Mouse (Mus musculus): Measurements from ENCODE around the gene Rbp2. TPM values are rescaled to one million over a fixed set of nuclear protein-coding genes. Genes with fewer than 3 reads are reported as not detected.

Gene Rbp2
- polyA plus RNA-seq, 1 experiment from 2014 or later, result 8.4 TPM

DNA sequence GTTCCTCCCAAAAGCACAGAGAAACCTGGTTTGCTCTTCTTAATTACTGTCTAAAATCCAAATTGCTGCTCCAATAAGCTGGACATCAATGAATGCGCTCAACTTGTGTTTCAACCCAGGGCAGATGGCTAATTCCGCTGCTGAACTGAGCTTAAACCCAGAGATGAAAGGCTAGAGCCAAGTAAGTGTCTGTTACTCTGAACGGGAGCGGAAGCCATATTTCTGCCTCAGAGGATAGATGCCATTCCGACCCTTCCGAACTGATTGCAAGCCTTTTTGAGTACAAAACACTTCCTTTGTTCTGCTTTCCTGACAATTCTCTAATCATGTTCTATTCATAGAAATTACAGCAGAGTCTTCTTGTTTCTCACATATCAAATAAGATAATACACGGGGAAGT is 41.3 kb downstream of the Rbp2 start:
- Histone ChIP-seq H3K27ac (ENCODE audit: low read depth) (no peak overlapping the region), H3K27me3 (replicated peaks; ENCODE audit: control insufficient read depth, insufficient read depth, low read length) (no peaks in the 10 kb centered on the region), H3K4me2 (ENCODE audit: low read length) (no peak overlapping the region), H3K4me3 (ENCODE audit: low read depth, low read length) (no peak overlapping the region), H3K36me3 (ENCODE audit: control insufficient read depth, insufficient read depth, low read length) (no peaks in the 10 kb centered on the region), H3K4me1 (replicated peaks; ENCODE audit: control insufficient read depth, insufficient read depth, low read length) (no peaks in the 10 kb centered on the region), H3K9ac (ENCODE audit: low read length) (no peak overlapping the region), H3K9me3 (ENCODE audit: control insufficient read depth, low read length) (no peaks in the 10 kb centered on the region)
- DNase-seq (ENCODE audit: low spot score), result no peak
- ATAC-seq (replicated peaks; ENCODE audit: low FRiP score, low TSS enrichment, low read depth), result no peak
- WGBS, result 79% methylated on average over 7 of the region's 7 CpGs

DNA sequence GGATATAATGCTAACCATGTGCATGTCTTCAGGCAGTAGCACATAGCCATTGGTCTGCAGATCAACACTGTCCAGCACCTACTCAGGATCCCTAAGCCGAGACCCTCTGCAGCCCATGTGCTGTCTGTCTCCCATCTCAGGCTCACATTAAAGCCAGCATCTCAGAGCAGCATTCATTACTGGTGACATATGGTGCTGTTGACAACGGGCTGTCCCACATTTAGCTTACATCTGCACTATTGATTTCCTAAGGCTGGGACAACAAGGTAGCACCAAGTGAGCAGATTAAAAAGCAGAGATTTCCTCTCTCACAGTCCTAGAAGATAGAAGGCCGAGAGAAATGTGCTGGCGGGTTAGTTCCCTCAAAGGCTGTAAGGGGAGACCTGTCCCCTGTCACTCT is 43.9 kb downstream of the Rbp2 start:
- no peaks in the 10 kb centered on the region; the same call in 1 of the 2 replicates for H3K4me1 ChIP-seq (replicated peaks; ENCODE audit: control insufficient read depth, insufficient read depth, low read length)
- no peak overlapping the region for H3K4me2 ChIP-seq (ENCODE audit: low read length)
- no peak overlapping the region for H3K27ac ChIP-seq (ENCODE audit: low read depth)
- ATAC-seq (replicated peaks; ENCODE audit: low FRiP score, low TSS enrichment, low read depth) (no peak), DNase-seq (ENCODE audit: low spot score) (no peak)
- H3K9me3 ChIP-seq (ENCODE audit: control insufficient read depth, low read length), result no peaks in the 10 kb centered on the region
- no peaks in the 10 kb centered on the region for H3K36me3 ChIP-seq (ENCODE audit: control insufficient read depth, insufficient read depth, low read length)
- no peak overlapping the region for H3K4me3 ChIP-seq (ENCODE audit: low read depth, low read length)
- no peak overlapping the region for H3K9ac ChIP-seq (ENCODE audit: low read length)
- 71% methylated on average over 4 of the region's 4 CpGs for WGBS
- no peaks in the 10 kb centered on the region for H3K27me3 ChIP-seq (replicated peaks; ENCODE audit: control insufficient read depth, insufficient read depth, low read length)

DNA sequence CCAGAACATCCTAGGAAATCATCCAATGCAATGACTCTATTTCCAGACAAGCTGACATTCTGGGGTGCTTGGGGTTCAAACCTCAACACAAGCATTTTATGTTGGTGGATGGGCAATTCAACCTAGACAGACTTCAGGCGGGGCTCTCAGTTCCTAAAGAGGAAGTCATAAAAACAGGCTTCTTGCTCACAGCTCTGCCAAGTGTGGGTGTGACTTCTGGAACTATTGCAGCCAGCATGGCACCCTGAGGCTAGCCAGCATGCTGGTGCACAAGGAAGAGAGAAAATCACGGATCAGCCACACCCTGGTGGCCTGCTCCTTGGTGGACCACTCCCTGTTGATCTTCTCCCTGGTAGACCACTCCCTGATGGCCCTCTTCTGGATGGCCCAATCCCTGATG is 45.1 kb downstream of the Rbp2 start:
- H3K4me2 ChIP-seq (ENCODE audit: low read length), result no peak overlapping the region
- no peak; the same call in 1 of the 2 replicates for ATAC-seq (replicated peaks; ENCODE audit: low FRiP score, low TSS enrichment, low read depth)
- H3K27me3 ChIP-seq (replicated peaks; ENCODE audit: control insufficient read depth, insufficient read depth, low read length), result no peaks in the 10 kb centered on the region
- H3K9ac ChIP-seq (ENCODE audit: low read length), result no peak overlapping the region
- 44% methylated on average over 2 of the region's 2 CpGs for WGBS
- no peak for DNase-seq (ENCODE audit: low spot score)
- no peak overlapping the region for H3K27ac ChIP-seq (ENCODE audit: low read depth)
- no peaks in the 10 kb centered on the region; the same call in 1 of the 2 replicates for H3K4me1 ChIP-seq (replicated peaks; ENCODE audit: control insufficient read depth, insufficient read depth, low read length)
- no peak overlapping the region for H3K4me3 ChIP-seq (ENCODE audit: low read depth, low read length)
- H3K36me3 ChIP-seq (ENCODE audit: control insufficient read depth, insufficient read depth, low read length), result no peaks in the 10 kb centered on the region
- H3K9me3 ChIP-seq (ENCODE audit: control insufficient read depth, low read length), result no peaks in the 10 kb centered on the region

DNA sequence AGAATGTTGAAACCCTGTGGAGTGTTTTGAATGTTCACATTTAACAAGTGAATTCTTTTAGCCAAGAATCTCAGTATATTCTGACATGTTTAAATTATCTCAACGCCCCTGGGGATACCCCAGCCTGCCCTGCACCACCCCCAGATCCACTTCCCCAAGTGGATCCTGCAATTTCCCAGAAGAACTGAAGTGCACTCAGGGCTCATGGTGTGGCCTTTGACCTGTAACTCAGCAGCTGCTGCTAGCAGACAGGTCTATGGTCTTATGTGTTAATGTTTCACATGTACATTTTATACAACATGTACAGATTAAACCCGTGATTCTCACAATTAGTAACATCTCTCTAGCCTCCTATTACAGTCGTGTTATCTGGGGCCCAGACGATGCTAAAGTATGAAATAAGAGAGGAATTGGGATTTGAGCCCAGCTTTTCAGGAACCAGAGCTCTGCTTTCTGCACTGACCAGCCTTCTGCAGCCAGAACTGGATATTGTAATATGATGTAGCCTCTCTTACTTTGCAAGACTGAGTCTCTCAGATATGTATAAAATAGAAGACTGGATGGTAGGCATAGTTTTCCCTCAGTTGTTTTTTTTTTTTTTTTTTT is 48.9 kb downstream of the Rbp2 start:
- no peaks in the 10 kb centered on the region for H3K27me3 ChIP-seq (replicated peaks; ENCODE audit: control insufficient read depth, insufficient read depth, low read length)
- no peaks in the 10 kb centered on the region for H3K36me3 ChIP-seq (ENCODE audit: control insufficient read depth, insufficient read depth, low read length)
- no peak overlapping the region for H3K9ac ChIP-seq (ENCODE audit: low read length)
- no peak overlapping the region for H3K27ac ChIP-seq (ENCODE audit: low read depth)
- H3K9me3 ChIP-seq (ENCODE audit: control insufficient read depth, low read length), result no peaks in the 10 kb centered on the region
- WGBS, result 35% methylated on average over 4 of the region's 4 CpGs
- no peaks in the 10 kb centered on the region; the same call in 1 of the 2 replicates for H3K4me1 ChIP-seq (replicated peaks; ENCODE audit: control insufficient read depth, insufficient read depth, low read length)
- ATAC-seq (replicated peaks; ENCODE audit: low FRiP score, low TSS enrichment, low read depth) (no peak), DNase-seq (ENCODE audit: low spot score) (no peak)
- H3K4me2 ChIP-seq (ENCODE audit: low read length), result no peak overlapping the region
- no peak overlapping the region for H3K4me3 ChIP-seq (ENCODE audit: low read depth, low read length)

DNA sequence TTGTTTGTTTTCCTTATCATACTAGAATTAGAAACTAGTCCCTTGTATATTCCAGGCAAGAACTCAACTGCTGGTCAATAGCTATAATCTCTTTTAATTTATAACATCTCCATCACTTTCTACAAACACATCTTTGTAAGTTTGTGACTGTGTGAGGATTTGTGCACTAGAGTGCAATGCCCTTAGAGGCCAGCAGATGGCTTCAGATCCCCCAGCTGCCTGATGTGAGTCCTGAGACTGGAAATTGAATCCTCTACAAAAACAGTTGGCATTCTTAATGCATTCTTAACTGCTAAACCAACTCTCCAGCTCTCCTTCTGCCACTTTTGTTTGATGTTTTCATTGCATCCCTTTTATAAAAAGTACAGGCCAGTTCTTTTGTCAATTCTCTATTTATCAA is 49.8 kb downstream of the Rbp2 start:
- no peak for ATAC-seq (replicated peaks; ENCODE audit: low FRiP score, low TSS enrichment, low read depth)
- DNase-seq (ENCODE audit: low spot score), result no peak
- Histone ChIP-seq H3K9ac (ENCODE audit: low read length) (no peak overlapping the region), H3K4me1 (replicated peaks; ENCODE audit: control insufficient read depth, insufficient read depth, low read length) (no peaks in the 10 kb centered on the region; the same call in 1 of the 2 replicates), H3K27me3 (replicated peaks; ENCODE audit: control insufficient read depth, insufficient read depth, low read length) (no peaks in the 10 kb centered on the region), H3K4me2 (ENCODE audit: low read length) (no peak overlapping the region), H3K4me3 (ENCODE audit: low read depth, low read length) (no peak overlapping the region), H3K36me3 (ENCODE audit: control insufficient read depth, insufficient read depth, low read length) (no peaks in the 10 kb centered on the region), H3K9me3 (ENCODE audit: control insufficient read depth, low read length) (no peaks in the 10 kb centered on the region), H3K27ac (ENCODE audit: low read depth) (no peak overlapping the region)

DNA sequence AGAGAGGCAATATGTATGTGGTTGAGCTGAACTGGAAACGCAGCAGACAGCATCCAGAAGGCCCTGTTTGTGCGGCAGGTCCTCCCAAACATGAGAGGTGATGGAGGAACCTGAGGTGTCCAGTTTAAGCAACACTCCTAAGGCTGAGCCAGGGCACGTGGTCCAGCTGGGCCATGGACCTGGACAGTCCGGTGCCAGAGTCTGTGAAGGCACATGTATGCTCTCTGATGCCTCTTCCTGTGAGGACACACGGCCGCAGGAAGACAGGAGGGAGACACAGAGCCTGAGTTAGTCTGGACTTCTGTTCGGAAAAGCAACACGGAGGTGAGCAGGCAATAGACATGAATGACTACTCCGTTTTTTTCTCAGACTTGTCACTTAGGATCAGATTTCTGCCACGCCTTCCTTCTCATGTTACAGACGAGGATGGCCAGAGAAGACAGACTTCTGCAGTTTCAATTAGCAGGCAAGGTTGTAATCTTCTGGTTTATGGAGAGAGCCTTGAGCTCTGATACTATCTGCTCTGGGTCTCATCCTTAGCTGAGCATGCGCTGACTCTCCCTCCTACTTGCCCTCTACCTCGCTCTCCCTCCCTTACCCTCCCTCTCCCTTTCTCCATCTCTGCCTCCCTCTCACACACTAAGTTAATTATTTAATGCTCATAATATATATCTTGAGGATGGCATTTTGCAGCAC is 52.2 kb downstream of the Rbp2 start:
- Histone ChIP-seq H3K9ac (ENCODE audit: low read length) (no peak overlapping the region), H3K4me3 (ENCODE audit: low read depth, low read length) (peak overlapping the region; percentile 10; the same call in 1 of the 2 replicates), H3K4me1 (replicated peaks; ENCODE audit: control insufficient read depth, insufficient read depth, low read length) (no peaks in the 10 kb centered on the region; the same call in 1 of the 2 replicates), H3K4me2 (ENCODE audit: low read length) (peak overlapping the region; percentile 44), H3K27ac (ENCODE audit: low read depth) (no peak overlapping the region), H3K9me3 (ENCODE audit: control insufficient read depth, low read length) (no peaks in the 10 kb centered on the region), H3K27me3 (replicated peaks; ENCODE audit: control insufficient read depth, insufficient read depth, low read length) (no peaks in the 10 kb centered on the region), H3K36me3 (ENCODE audit: control insufficient read depth, insufficient read depth, low read length) (no peaks in the 10 kb centered on the region)
- 27% methylated on average over 13 of the region's 13 CpGs for WGBS
- peak; percentile 66 for DNase-seq (ENCODE audit: low spot score)
- ATAC-seq (replicated peaks; ENCODE audit: low FRiP score, low TSS enrichment, low read depth), result peak; percentile 81

DNA sequence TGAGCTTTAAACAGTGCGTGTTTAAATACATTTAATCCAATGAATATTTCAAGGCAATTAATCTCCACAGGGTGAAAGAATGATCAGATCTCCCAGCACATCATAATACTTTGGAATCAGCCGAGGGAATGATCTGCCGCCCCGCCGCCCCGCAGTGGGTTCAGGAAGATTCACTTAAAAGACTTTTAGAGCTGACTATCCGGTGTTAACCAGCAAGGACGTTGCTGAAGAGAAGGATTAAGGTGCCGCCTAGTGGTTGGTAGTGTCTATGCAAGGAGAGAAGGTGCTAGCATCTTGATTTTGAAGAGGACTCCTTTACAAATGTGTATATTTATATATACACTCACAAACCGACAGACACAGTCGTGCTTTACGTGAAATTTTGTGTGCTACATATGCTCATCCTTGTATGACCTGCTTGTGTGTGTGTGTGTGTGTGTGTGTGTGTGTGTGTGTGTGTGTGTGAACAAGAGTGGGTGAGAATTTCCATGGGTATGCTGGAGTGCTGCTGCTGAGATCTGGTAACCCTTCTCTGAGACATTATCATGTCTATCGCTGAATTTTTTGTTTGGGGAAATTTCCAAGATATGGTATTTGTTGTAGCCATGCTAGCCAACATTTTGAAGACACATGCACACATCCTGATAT is 52.9 kb downstream of the Rbp2 start:
- 6% methylated on average over 13 of the region's 13 CpGs for WGBS
- no peak overlapping the region for H3K27ac ChIP-seq (ENCODE audit: low read depth)
- H3K9me3 ChIP-seq (ENCODE audit: control insufficient read depth, low read length), result no peaks in the 10 kb centered on the region
- no peaks in the 10 kb centered on the region; the same call in 1 of the 2 replicates for H3K4me1 ChIP-seq (replicated peaks; ENCODE audit: control insufficient read depth, insufficient read depth, low read length)
- no peaks in the 10 kb centered on the region for H3K27me3 ChIP-seq (replicated peaks; ENCODE audit: control insufficient read depth, insufficient read depth, low read length)
- no peaks in the 10 kb centered on the region for H3K36me3 ChIP-seq (ENCODE audit: control insufficient read depth, insufficient read depth, low read length)
- H3K4me3 ChIP-seq (ENCODE audit: low read depth, low read length), result peak overlapping the region; percentile 10; the same call in 1 of the 2 replicates
- ATAC-seq (replicated peaks; ENCODE audit: low FRiP score, low TSS enrichment, low read depth) (peak; percentile 76; the same call in 1 of the 2 replicates), DNase-seq (ENCODE audit: low spot score) (no peak)
- peak overlapping the region; percentile 44 for H3K4me2 ChIP-seq (ENCODE audit: low read length)
- no peak overlapping the region for H3K9ac ChIP-seq (ENCODE audit: low read length)

DNA sequence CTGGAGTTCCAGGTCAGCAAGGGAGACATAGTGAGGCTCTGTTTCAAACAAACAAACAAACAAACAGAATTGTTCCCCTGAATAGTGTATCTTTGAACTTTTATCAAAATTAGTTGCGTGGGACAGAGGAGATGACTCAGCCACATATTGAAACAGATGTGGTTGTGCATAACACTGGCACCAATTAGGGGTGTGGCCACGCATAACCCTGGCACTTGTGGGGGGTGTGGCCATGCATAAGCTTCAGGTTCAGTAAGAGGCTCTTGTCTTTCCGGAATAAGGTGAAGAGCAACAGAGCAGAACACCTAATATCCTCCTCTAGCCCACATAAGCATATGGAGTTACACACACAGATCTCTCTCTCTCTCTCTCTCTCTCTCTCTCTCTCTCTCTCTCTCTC is 58.1 kb downstream of the Rbp2 start:
- H3K36me3 ChIP-seq (ENCODE audit: control insufficient read depth, insufficient read depth, low read length), result no peaks in the 10 kb centered on the region
- H3K9me3 ChIP-seq (ENCODE audit: control insufficient read depth, low read length), result no peaks in the 10 kb centered on the region
- no peak overlapping the region for H3K27ac ChIP-seq (ENCODE audit: low read depth)
- WGBS, result 86% methylated on average over 3 of the region's 3 CpGs
- DNase-seq (ENCODE audit: low spot score) (no peak), ATAC-seq (replicated peaks; ENCODE audit: low FRiP score, low TSS enrichment, low read depth) (no peak)
- H3K4me3 ChIP-seq (ENCODE audit: low read depth, low read length), result no peak overlapping the region
- no peaks in the 10 kb centered on the region for H3K27me3 ChIP-seq (replicated peaks; ENCODE audit: control insufficient read depth, insufficient read depth, low read length)
- H3K4me2 ChIP-seq (ENCODE audit: low read length), result no peak overlapping the region
- no peaks in the 10 kb centered on the region for H3K4me1 ChIP-seq (replicated peaks; ENCODE audit: control insufficient read depth, insufficient read depth, low read length)
- H3K9ac ChIP-seq (ENCODE audit: low read length), result no peak overlapping the region

Data from intestine, embryonic 14.5 days (tissue).